Mouse (Mus musculus) forebrain, embryonic 14.5 days (tissue): ENCODE data around the gene Bicra. TPM values are rescaled to one million over a fixed set of nuclear protein-coding genes. Genes with fewer than 3 reads are reported as not detected.

Source experiments
- ATAC-seq: fragments of 200-750 bp; cut with Nextera tagmentation; 2 replicates; pipeline ENCODE4 v1.8.0; 2017; ENCODE audit warnings: mild to moderate bottlenecking, moderate library complexity
- DNase-seq: peaks from one replicate; pipeline ENCODE4 v3.0.0-alpha.2; 2015; ENCODE audit warnings: low spot score
- H3K27ac ChIP-seq: fragments of 300-500 bp; sonication (generic); 2 replicates; pipeline ENCODE4 v1.5.1; 2014; ENCODE audit warnings: low read depth, mild to moderate bottlenecking, control low read depth, low read length, moderate library complexity
- H3K27me3 ChIP-seq: fragments of 300-500 bp; sonication (generic); replicated peaks from 2 replicates; pipeline ENCODE4 v1.6.1; 2014; ENCODE audit warnings: low read length, control low read depth, mixed read lengths; ENCODE audit not compliant: control insufficient read depth, insufficient read depth
- H3K36me3 ChIP-seq: fragments of 300-500 bp; sonication (generic); 2 replicates; pipeline ENCODE4 v1.6.1; 2014; ENCODE audit warnings: low read length, control low read depth; ENCODE audit not compliant: control insufficient read depth, insufficient read depth
- H3K4me1 ChIP-seq: fragments of 300-500 bp; sonication (generic); 2 replicates; pipeline ENCODE4 v1.6.1; 2014; ENCODE audit warnings: antibody characterized with exemption, low read length, control low read depth; ENCODE audit not compliant: control insufficient read depth, insufficient read depth
- H3K4me2 ChIP-seq: fragments of 300-500 bp; sonication (generic); 2 replicates; pipeline ENCODE4 v1.6.1; 2014; ENCODE audit warnings: mild to moderate bottlenecking, control low read depth, low read length
- H3K4me3 ChIP-seq: fragments of 300-500 bp; sonication (generic); 2 replicates; pipeline ENCODE4 v1.5.1; 2014; ENCODE audit warnings: low read depth, low read length, control low read depth
- H3K9ac ChIP-seq: fragments of 300-500 bp; sonication (generic); 2 replicates; pipeline ENCODE4 v1.6.1; 2014; ENCODE audit warnings: mild to moderate bottlenecking, low read length, control low read depth, moderate library complexity
- H3K9me3 ChIP-seq: fragments of 300-500 bp; sonication (generic); replicated peaks from 2 replicates; pipeline ENCODE4 v1.6.1; 2016; ENCODE audit warnings: low read length, control low read depth, mixed read lengths; ENCODE audit not compliant: control insufficient read depth
- WGBS: fragments of 180-500 bp; shearing (Covaris S2); extraction: QIAGEN DNeasy Blood & Tissue Kit; methylation state at CpG from one replicate; pipeline ENCODE4 v1.1.7; 2014; 5-methylcytosine and 5-hydroxymethylcytosine counted together
- polyA plus RNA-seq: library from polyadenylated mRNA; unstranded; fragments of >200 nt; fragmentation: Nextera tagmentation; extraction: Ambion mirVana; gene quantifications from 2 replicates; pipeline ENCODE4 v1.2.1, GENCODE M21; 2014

Bicra gene
- polyA plus RNA-seq, 1 experiment from 2014 or later: 4.3 TPM

- Histone ChIP-seq H3K9me3 (no peaks in the 10 kb centered on the region), H3K9ac (no peak overlapping the region), H3K4me2 (no peak overlapping the region), H3K27ac (no peak overlapping the region), H3K4me1 (no peaks in the 10 kb centered on the region), H3K36me3 (peaks cover 76% of the 10 kb centered on the region), H3K4me3 (no peak overlapping the region), H3K27me3 (no peaks in the 10 kb centered on the region)
- ATAC-seq (no peak), DNase-seq (peak; percentile 39)
- 82% methylated on average over 4 of the region's 4 CpGs for WGBS
These were observed 71.8 kb downstream of the Bicra start for GRCm38 (mm10) chr7:15975904-15976303.

- H3K36me3 ChIP-seq: peaks cover 76% of the 10 kb centered on the region
- no peak overlapping the region for H3K9ac ChIP-seq
- ATAC-seq: no peak
- H3K4me1 ChIP-seq: no peaks in the 10 kb centered on the region
- no peak overlapping the region for H3K4me3 ChIP-seq
- no peak for DNase-seq
- WGBS: 89% methylated on average over 10 of the region's 10 CpGs
- H3K4me2 ChIP-seq: no peak overlapping the region
- no peaks in the 10 kb centered on the region for H3K27me3 ChIP-seq
- H3K9me3 ChIP-seq: no peaks in the 10 kb centered on the region
- no peak overlapping the region for H3K27ac ChIP-seq
These were observed 72.3 kb downstream of the Bicra start for GRCm38 (mm10) chr7:15975451-15975850.

GRCm38 (mm10) chr7:15974712-15975111, 73.0 kb downstream of the Bicra start:
- Histone ChIP-seq H3K4me1 (no peaks in the 10 kb centered on the region), H3K4me2 (no peak overlapping the region), H3K9me3 (no peaks in the 10 kb centered on the region), H3K36me3 (peaks cover 80% of the 10 kb centered on the region), H3K4me3 (no peak overlapping the region), H3K9ac (no peak overlapping the region), H3K27ac (no peak overlapping the region), H3K27me3 (no peaks in the 10 kb centered on the region)
- DNase-seq (peak; percentile 16), ATAC-seq (no peak)
- 61% methylated on average over 5 of the region's 5 CpGs for WGBS

GRCm38 (mm10) chr7:15972247-15972646, 75.5 kb downstream of the Bicra start:
- 62% methylated on average over 25 of the region's 25 CpGs for WGBS
- ATAC-seq (no peak), DNase-seq (no peak)
- peaks cover 61% of the 10 kb centered on the region for H3K36me3 ChIP-seq
- no peaks in the 10 kb centered on the region for H3K4me1 ChIP-seq
- H3K4me2 ChIP-seq: no peak overlapping the region
- H3K27me3 ChIP-seq: no peaks in the 10 kb centered on the region
- H3K4me3 ChIP-seq: no peak overlapping the region
- H3K9me3 ChIP-seq: no peaks in the 10 kb centered on the region
- no peak overlapping the region for H3K27ac ChIP-seq
- H3K9ac ChIP-seq: no peak overlapping the region

GRCm38 (mm10) chr7:15969674-15970073, 78.0 kb downstream of the Bicra start:
- no peak overlapping the region for H3K4me2 ChIP-seq
- no peak overlapping the region for H3K4me3 ChIP-seq
- H3K36me3 ChIP-seq: peaks cover 39% of the 10 kb centered on the region
- H3K9ac ChIP-seq: no peak overlapping the region
- 84% methylated on average over 3 of the region's 3 CpGs for WGBS
- no peaks in the 10 kb centered on the region for H3K27me3 ChIP-seq
- no peaks in the 10 kb centered on the region for H3K9me3 ChIP-seq
- no peak for ATAC-seq
- H3K27ac ChIP-seq: no peak overlapping the region
- no peak for DNase-seq
- H3K4me1 ChIP-seq: no peaks in the 10 kb centered on the region

- Histone ChIP-seq H3K4me3 (no peak overlapping the region), H3K4me2 (no peak overlapping the region), H3K27me3 (no peaks in the 10 kb centered on the region), H3K4me1 (no peaks in the 10 kb centered on the region), H3K27ac (no peak overlapping the region), H3K36me3 (peaks cover 29% of the 10 kb centered on the region), H3K9me3 (no peaks in the 10 kb centered on the region), H3K9ac (no peak overlapping the region)
- 87% methylated on average over 8 of the region's 8 CpGs for whole genome bisulfite sequencing
- no peak for DNase-seq
- ATAC-seq: no peak
These were observed 79.4 kb downstream of the Bicra start for GRCm38 (mm10) chr7:15968322-15968721.

- Histone ChIP-seq H3K4me2 (peak within 1 kb of the TSS; percentile 47), H3K27ac (no peak within 1 kb of the TSS), H3K9ac (peak within 1 kb of the TSS; percentile 46; the same call in 1 of the 2 replicates), H3K36me3 (peaks cover 19% of the 10 kb centered on the region), H3K9me3 (no peaks in the 10 kb centered on the region), H3K4me3 (peak within 1 kb of the TSS; percentile 16), H3K4me1 (peaks cover 7% of the 10 kb centered on the region), H3K27me3 (no peaks in the 10 kb centered on the region)
- DNase-seq: peak; percentile 65
- 0% methylated on average over 20 of the region's 22 CpGs for WGBS
- peak; percentile 81 for ATAC-seq
These were observed 80.4 kb downstream of the Bicra start, which contains the start of gene Ehd2 for GRCm38 (mm10) chr7:15967312-15967711. Ehd2 (minus strand) TSS chr7:15967567.

GRCm38 (mm10) chr7:15966489-15966888, 81.2 kb downstream of the Bicra start:
- ATAC-seq (no peak), DNase-seq (no peak)
- Histone ChIP-seq H3K27me3 (no peaks in the 10 kb centered on the region), H3K4me1 (peaks cover 9% of the 10 kb centered on the region), H3K4me2 (no peak overlapping the region), H3K4me3 (no peak overlapping the region), H3K9ac (no peak overlapping the region), H3K36me3 (peaks cover 11% of the 10 kb centered on the region), H3K27ac (no peak overlapping the region), H3K9me3 (no peaks in the 10 kb centered on the region)
- WGBS: 75% methylated on average over 3 of the region's 3 CpGs

GRCm38 (mm10) chr7:15963798-15964652, 83.7 kb downstream of the Bicra start:
- ATAC-seq (no peak), DNase-seq (no peak)
- 85% methylated on average over 32 of the region's 32 CpGs for WGBS
- no peak overlapping the region for H3K4me2 ChIP-seq
- H3K36me3 ChIP-seq: no peaks in the 10 kb centered on the region
- H3K4me1 ChIP-seq: peaks cover 9% of the 10 kb centered on the region
- H3K27ac ChIP-seq: no peak overlapping the region
- H3K27me3 ChIP-seq: no peaks in the 10 kb centered on the region
- no peak overlapping the region for H3K4me3 ChIP-seq
- H3K9ac ChIP-seq: no peak overlapping the region
- H3K9me3 ChIP-seq: no peaks in the 10 kb centered on the region
